Comparison of ENCODE assay signal across 10 mouse cellular contexts in genomic region chr8:77773256-77773655, GRCm38 (mm10). TPM values are rescaled to one million over a fixed set of nuclear protein-coding genes. Genes with fewer than 3 reads are reported as not detected.
DNase-seq lines count a peak whose midpoint lies in the region; ATAC-seq and TF ChIP-seq lines count a peak whose summit lies in the region.
"Had no signal": no experiment of that assay in that cellular context is flagged by ENCODE, and none has a peak within 500 bp of the region (broad histone marks: within the 10 kb centered on the region; RNA-seq: fewer than 3 reads in every experiment).

No protein-coding gene starts in this region.

- intact Hi-C loops in left cerebral cortex, adult 2 months (cut with DNase I), result no loop called here
- intact Hi-C loops in left cerebral cortex, postnatal 36 days (cut with DNase I), result no loop called here

- H3K79me2 ChIP-seq in CH12.LX (replicated peaks; ENCODE audit: control insufficient read depth, extremely low read depth, insufficient read depth, poor library complexity, severe bottlenecking), result no peaks in the 10 kb centered on the region

- dilution Hi-C loops in CH12.LX (cut with MboI; ENCODE audit: extremely low pct_ligation_motif_present, extremely low pct_unique_long_range_greater_than_20kb, low sequenced_read_pairs), result no loop called here

- no peak for TF ChIP-seq POLR2A in CH12.LX (IDR thresholded peaks at IDR 0.05; ENCODE audit: low read depth, low read length)

- peak; percentile 39 for DNase-seq in embryo, embryonic 10.5 days (ENCODE audit: low spot score)
- no peak for DNase-seq in embryo, embryonic 11 days
- DNase-seq in left cerebral cortex, adult 2 months (ENCODE audit: extremely low spot score in 1 of 2, low spot score in 2 of 2), result no peak
- DNase-seq in left cerebral cortex, postnatal 36 days (ENCODE audit: low spot score in 2 of 2), result no peak
- peak; percentile 22 for DNase-seq in CH12.LX (ENCODE audit: extremely low read depth)
- peak; percentile 3 for DNase-seq in c-Kit-positive CD71-positive TER-119-positive erythroid progenitor cells, embryonic 14.5 days (ENCODE audit: low spot score)
- DNase-seq in MN1 (ENCODE audit: low spot score), result no peak
- DNase-seq: lung, postnatal 36 days; right cerebral cortex, adult 18-20 months had no signal

- H3K9ac ChIP-seq in CH12.LX (ENCODE audit: insufficient read depth, low read depth), result no peak overlapping the region

- ATAC-seq in monocyte, adult 5-6 weeks (replicated peaks; ENCODE audit: insufficient number of reproducible peaks, low FRiP score, low TSS enrichment, poor library complexity, severe bottlenecking), result no peak

- in situ Hi-C loops in CH12.LX (cut with MboI; ENCODE audit: low pct_ligation_motif_present, low pct_unique_long_range_greater_than_20kb, low sequenced_read_pairs), result no loop called here

- H3K36me3 ChIP-seq in CH12.LX (replicated peaks in 1 of 2; ENCODE audit: control insufficient read depth in 1 of 2, insufficient read depth in 1 of 2, low read length in 1 of 2), result no peaks in the 10 kb centered on the region

- no peak overlapping the region for H3K4me2 ChIP-seq in CH12.LX (ENCODE audit: insufficient read depth, low read depth, poor library complexity, severe bottlenecking)

- no peak overlapping the region for H3K27ac ChIP-seq in left cerebral cortex, adult 2 months
- no peak overlapping the region for H3K27ac ChIP-seq in CH12.LX (ENCODE audit: insufficient read depth, low read depth)

- H3K27me3 ChIP-seq in CH12.LX (replicated peaks), result no peaks in the 10 kb centered on the region

- H3K4me1 ChIP-seq in CH12.LX (ENCODE audit: control insufficient read depth in 1 of 2, insufficient read depth in 2 of 2), result no peaks in the 10 kb centered on the region

- TF ChIP-seq RAD21 in CH12.LX (IDR thresholded peaks at IDR 0.05; ENCODE audit: low read depth, low read length), result no peak; the same call in 1 of the 2 replicates

- TF ChIP-seq CTCF in left cerebral cortex, adult 2 months (IDR thresholded peaks at IDR 0.05), result peak; percentile 43
- TF ChIP-seq CTCF in CH12.LX (conservative IDR thresholded peaks at IDR 0.05 in 1 of 2, IDR thresholded peaks at IDR 0.05 in 1 of 2; ENCODE audit: low read depth in 2 of 2, low read length in 2 of 2), result peak; percentile 59 to 67

- no peaks in the 10 kb centered on the region for H3K9me3 ChIP-seq in CH12.LX (replicated peaks; ENCODE audit: low read length)

- no peak for TF ChIP-seq EP300 in CH12.LX (IDR thresholded peaks at IDR 0.05; ENCODE audit: low read length)

- H3K4me3 ChIP-seq in left cerebral cortex, adult 2 months, result no peak overlapping the region
- H3K4me3 ChIP-seq in CH12.LX (replicated peaks in 1 of 3; ENCODE audit: low read depth in 2 of 3, low read length in 2 of 3, poor library complexity in 1 of 3), result no peak overlapping the region

TF ChIP-seq in CH12.LX, 34 proteins besides CTCF, POLR2A, EP300 and RAD21:
- TF ChIP-seq MAFK (IDR thresholded peaks at IDR 0.05; ENCODE audit: insufficient replicate concordance, low read length) (no peak), USF2 (conservative IDR thresholded peaks at IDR 0.05; ENCODE audit: low read depth, low read length) (no peak), IRF4 (IDR thresholded peaks at IDR 0.05; ENCODE audit: low read depth, low read length) (no peak), UBTF (IDR thresholded peaks at IDR 0.05; ENCODE audit: low read depth, low read length) (no peak), ETS1 (conservative IDR thresholded peaks at IDR 0.05; ENCODE audit: low read depth, low read length) (no peak), E2F4 (IDR thresholded peaks at IDR 0.05; ENCODE audit: insufficient replicate concordance, low read depth, low read length) (no peak), CHD1 (IDR thresholded peaks at IDR 0.05; ENCODE audit: low read depth, low read length) (no peak), NRF1 (IDR thresholded peaks at IDR 0.05; ENCODE audit: low read depth, low read length) (no peak), SMC3 (IDR thresholded peaks at IDR 0.05; ENCODE audit: low read depth, low read length) (no peak; the same call in 1 of the 2 replicates), MEF2A (IDR thresholded peaks at IDR 0.05; ENCODE audit: borderline replicate concordance, low read depth, low read length) (no peak), JUND (conservative IDR thresholded peaks at IDR 0.05; ENCODE audit: low read depth, low read length) (no peak)

RNA-seq across cellular contexts. Expression of gene Ednra, which starts 49.0 kb away (rescaled TPM):
- total RNA-seq in left cerebral cortex, adult 2 months (2021), result 1 to 10 TPM; 2.8 to 3.5 TPM
- total RNA-seq in left cerebral cortex, postnatal 36 days (2021), result 1 to 10 TPM; 2.8 to 3.2 TPM
- 0.04 and 0.08 TPM in 2 replicates for total RNA-seq in CH12.LX (2012; rRNA removed)
- total RNA-seq in CH12.LX (2014; rRNA removed), result not detected in 2 replicates
- 0.07 and 0.09 TPM in 2 replicates for polyA plus RNA-seq in CH12.LX (2012; ENCODE audit: insufficient read length, low read depth)
- total RNA-seq in monocyte, adult 5-6 weeks (2017), result not detected in 3 replicates

Comparison
In these comparisons a context has a peak if more than half of its experiments do, and no peak if none do; other contexts are left out.
1. DNase-seq: peak in embryo, embryonic 10.5 days (single experiment), CH12.LX (single experiment) and c-Kit-positive CD71-positive TER-119-positive erythroid progenitor cells, embryonic 14.5 days (single experiment); none in embryo, embryonic 11 days (single experiment), left cerebral cortex, adult 2 months (0 of 2), left cerebral cortex, postnatal 36 days (0 of 2) and MN1 (single experiment).